Mouse (Mus musculus): ENCODE measurements around the gene Wwc1.
"Not testable (repeated sequence)": the region's sequence is repeated elsewhere in the genome, so short reads cannot be mapped to it uniquely, and the experiment has no call there.

The Wwc1 gene

DNA sequence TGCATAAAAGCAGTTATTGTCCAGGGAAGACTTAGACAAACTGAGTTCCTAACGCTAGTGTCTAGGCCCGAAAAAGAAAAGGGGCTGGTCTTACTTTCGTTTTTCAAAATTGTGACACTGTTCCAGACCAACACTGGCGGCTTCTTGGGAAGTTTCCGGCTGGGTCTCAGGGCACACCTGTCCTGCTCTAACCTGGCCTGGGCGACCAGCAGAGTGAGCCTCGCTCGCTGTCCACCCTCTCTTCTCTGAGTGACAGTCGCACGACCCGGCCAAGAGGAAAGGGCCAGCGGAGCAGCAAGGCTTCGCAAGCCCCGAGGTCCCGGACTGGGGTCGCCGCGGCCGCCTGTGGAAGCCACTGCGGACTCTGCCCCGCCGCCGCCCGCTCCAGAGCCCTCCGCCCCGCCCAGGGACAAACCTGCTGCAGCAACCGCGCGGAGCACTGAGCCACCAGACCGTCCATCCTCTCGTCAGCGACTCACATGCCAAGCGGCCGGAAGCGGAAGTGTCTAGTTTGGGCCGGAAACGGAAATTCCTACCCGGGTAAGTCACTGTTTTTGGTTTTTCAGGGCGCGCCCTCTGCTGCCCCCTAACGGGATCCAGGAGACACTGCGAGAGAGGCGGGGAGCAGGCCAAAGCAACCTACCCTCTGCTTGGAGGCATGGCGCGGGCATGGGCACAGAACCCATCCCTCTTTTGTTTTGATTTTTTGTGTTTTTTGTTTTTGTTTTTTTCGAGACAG lies 146.1 kb downstream of the Wwc1 start, which contains the start of gene Rars:
TSS of gene Rars (minus strand) at position 485 of the 739 bp plus-strand sequence.
- DNase-seq: peak; percentile 90

DNA sequence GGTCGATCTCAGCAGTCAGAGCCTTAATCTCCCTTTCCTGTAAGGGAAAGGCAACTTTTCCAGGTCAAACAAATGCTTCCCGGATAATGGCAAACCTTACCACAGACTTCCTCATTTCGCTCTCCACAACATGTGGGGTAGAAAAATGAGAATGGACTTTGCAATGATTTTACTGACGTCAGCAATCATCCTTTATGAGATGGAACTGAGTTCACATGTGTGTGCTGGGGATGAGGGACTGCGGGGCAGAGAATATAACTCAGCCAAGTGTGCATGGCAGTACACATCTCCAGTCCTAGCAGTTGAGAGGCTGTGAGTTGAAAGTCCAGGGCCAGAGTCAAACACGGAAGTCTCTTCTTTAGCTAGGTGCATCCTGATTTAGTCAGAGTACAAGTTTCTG lies 147.1 kb downstream of the Wwc1 start:
- no peak for DNase-seq

DNA sequence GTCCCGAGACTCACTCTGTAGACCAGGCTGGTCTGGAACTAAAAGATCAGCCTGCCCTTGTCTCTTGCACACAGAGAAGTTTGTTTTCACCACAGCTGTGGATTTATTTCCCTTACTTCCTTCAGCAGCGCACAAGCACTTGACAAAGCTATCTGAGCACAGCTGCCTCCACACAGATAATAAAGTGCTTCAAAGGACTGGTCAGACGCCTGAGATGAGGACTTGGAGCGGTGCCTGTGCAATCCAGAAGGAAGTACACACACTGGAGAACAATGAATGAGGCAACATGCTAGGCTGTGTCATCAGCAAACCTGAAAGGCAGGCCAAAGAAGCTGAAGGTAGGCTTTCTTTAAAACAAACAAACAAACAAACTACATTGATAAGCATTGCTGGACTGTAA lies 148.2 kb downstream of the Wwc1 start:
- DNase-seq: no peak

DNA sequence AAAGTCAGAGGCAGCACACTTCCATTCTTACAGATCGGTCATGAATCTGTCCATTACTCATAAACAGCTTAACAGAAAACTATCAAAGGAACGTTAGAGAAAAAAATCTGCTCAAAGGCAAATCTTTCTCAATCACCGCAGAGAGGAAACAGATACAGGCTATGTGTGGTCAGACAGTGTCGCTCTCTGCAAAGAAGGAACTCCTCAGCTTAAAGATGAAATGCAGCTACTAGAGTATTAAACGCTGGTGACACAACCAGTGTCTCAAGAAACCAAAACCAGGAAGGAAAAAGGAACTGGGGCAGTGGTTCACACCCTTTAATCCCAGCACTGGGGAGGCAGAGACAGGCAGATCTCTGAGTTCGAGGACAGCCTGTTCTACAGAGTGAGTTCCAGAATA lies 152.6 kb downstream of the Wwc1 start:
- DNase-seq: no peak

DNA sequence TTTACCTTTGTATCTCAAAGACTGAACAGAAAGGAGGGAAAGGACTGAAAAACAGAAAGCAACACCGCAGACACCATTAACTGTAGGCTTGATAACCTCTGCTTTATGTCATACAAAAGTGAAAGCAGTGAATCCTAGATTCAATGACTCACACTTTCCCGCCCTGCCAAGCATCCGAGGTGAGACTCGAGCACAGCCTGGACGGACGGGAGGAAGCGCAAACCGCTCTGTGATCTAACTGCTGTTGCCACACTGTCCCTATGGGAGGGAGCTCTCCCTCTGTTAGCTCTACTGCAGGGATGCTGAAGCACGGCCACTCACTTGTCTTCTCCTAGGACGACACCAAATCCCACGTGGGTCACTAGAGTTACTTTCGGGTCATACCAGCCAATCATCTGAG lies 164.0 kb downstream of the Wwc1 start:
- DNase-seq: no peak

DNA sequence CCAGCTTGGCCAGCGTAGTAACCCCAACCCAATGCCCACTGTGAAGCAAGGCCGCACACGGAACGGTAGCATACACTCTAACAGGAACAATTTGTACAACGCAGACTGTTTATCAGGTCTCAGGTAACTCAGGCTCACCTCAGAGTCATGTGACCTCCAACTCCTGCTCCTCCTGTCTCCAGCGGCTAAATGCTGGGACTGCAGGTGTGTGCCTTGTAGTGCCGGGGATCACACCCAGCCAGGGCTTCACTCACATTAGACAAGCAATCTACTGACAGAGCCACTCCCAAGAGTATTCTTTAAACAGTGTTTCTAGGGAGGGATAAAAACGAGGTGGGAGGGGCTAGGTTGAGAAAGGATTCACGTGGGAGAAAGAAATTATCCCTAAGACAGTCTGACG lies 168.9 kb downstream of the Wwc1 start:
- no peak for DNase-seq

DNA sequence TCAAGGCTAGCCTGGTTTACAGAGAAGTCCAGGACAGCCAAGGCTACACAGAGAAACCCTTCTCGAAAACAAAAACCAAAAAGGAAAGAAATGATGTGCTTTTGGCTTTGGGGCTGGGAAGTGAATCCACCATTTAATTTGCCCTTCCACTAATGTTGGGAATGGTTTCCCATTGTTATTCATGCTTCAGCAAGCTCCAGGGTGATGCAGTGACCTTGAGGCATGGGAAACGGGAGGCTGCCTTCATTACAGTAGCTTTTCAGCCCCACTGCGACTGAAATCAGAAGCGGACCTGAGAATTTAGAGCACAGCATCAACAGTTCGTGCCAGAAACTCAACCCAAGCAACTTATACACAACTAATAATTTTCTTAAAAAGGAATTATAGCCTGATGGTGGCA lies 179.0 kb downstream of the Wwc1 start:
- DNase-seq: no peak

DNA sequence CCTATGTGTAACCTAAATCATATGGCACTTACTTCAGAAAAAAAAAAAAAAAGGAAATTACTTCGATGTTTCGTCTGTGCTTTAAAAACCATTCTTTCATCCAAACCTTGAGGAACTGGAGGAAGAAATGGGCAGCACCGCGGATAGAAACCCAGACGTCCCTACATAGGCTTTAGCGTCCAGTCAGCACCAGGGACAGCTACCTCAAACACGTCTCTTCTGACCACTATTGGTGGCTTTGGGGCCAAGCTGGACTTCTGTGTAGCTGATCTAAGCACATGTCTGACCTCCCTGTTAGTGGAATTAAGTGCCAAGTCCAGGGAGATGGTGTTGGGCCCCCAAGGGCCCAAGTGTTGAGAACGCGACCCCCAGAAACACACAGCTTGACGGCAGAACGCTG lies 181.5 kb downstream of the Wwc1 start, which contains the start of gene Fbll1:
TSS of gene Fbll1 (minus strand) at position 11 of the 400 bp plus-strand sequence.
- DNase-seq: no peak

DNA sequence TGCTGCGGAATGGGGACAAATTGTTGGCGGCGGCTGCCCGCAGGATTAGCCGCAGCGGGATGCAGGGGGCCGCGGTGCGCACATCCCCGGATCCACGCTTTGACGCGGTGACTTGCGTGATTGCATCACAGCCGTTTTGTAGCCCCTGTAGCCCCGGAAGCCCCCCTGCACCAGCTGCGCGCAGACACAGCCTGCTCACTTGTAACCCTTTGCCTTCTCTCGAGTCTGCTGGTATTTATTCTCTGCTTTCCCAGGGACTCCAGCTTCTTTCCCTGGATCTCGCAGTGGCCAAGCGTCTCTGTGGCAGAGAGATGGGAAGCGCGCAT lies 181.9 kb downstream of the Wwc1 start:
- no peak for DNase-seq

DNA sequence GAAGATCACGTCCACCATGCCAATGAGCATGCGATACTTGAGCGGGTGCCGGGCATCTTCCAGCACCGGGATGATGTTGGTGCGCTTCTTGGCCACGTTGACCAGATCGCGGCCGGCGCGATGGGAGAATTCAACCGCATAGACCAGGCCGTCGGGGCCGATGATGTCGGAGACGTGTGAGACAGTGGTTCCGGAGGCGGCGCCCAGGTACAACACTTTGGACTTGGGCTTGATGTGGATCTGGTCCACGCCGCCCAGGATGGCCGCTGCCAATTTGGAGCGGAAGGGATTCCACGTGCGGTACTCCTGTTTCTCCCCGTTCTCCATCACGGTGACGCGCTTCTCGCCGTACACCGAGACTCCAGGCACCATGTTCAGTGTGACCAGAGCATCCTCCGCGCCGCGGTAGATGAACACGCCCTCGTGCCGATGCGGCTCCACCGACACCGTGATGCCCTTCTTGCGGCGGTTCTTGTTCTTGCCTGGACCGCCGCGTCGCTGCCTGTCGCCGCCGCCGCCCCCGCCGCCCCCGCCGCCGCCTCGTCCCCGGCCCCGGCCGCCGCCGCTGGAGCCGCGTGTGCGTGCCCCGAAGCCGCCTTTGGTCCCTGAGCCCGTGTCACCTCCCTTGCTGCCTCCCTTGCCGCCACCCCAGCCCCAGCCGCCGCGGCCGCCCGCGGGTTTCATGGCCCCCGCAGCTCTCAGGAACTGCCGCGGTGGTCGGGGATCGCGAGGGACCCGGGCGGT lies 182.4 kb downstream of the Wwc1 start:
- no peak for DNase-seq

DNA sequence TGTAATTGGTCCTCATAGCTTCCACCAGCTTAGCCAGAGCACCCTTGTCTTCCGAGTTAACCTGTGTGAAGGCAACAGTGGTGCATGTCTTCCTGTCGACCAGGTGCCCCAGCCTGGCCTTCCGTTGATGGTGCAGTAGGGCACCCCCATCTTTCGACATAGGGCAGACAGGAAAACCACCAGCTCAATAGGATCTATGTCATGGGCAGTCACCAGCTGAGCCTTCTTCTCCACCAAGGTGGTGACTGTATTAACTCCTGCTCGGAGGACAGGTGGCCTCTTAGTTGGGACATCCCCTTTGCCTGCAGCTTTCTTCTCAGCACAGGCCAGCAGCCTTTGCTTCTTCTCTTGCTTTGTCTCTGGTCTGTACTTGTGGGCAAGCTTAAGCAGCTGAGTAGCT lies 187.5 kb downstream of the Wwc1 start:
- not testable (repeated sequence) for DNase-seq

DNA sequence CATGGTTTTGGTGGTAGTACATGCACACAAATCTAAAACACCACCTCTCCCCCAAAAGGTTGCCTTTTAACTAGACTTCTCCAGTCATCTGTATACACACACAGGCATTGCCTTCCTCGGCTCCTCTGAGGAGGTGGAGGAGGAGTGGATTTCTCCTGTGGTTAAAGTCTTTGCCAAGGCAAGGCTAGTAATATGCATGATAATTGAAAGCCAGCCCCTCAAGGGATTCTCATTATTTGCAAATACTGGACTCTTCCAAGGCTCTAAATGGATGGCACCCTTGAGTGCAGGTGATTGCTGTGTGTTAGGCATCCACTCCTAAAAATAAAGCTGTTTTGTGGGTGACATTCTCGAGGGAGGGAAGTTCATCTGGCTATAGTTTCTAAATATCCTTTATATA lies 191.9 kb downstream of the Wwc1 start:
- DNase-seq: no peak

All from kidney, adult 11 months (tissue).